Mouse (Mus musculus): ENCODE measurements at regions not wholly inside any gene's neighbourhood (a gene's known extent, or its start where the extent isn't known, plus 50 kb on each side); places are given as distances from the start of the nearest gene placed in this dataset.

DNA sequence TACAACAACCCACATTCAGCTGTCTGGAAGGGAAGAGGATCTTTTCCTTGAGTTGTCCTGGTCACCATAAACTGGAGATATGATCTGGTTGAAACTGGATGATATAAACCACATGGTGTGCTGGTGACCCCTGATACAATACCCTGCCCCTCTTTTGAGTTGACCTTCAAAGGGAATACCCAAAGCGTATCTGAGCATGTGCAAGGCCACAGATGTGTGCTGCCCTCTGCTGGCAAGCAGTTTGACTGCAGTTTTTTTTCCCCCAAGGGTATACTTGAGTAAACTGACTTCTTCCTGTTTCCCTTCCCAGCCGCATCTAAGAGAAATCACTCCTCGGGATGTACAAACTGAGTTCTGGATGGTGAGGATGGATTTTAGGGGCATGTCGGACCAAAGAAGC is 59.1 kb upstream of the Mbip start:
- ATAC-seq (ENCODE audit: extremely low read depth, insufficient number of reproducible peaks, low FRiP score, poor library complexity, severe bottlenecking): peak; percentile 49; the same call in 1 of the 2 replicates

DNA sequence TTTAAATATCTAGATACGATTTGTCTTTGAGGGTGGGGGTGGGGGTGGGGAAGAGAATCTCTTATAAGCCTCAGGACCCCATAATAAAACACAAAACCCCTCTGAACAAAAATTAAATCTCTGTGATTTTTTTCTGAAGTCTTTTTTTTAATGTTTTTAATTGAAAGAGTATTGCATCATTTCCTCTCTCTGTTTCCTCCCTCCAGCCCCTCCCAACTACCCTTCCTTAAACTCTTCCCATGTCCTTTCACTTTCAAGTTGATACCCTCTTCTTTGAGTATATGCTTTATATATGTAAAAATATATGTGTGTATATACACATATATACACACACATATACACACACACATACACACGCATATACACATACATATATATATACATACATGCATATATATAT is 58.6 kb upstream of the Mbip start:
- ATAC-seq (ENCODE audit: extremely low read depth, insufficient number of reproducible peaks, low FRiP score, poor library complexity, severe bottlenecking): no peak

DNA sequence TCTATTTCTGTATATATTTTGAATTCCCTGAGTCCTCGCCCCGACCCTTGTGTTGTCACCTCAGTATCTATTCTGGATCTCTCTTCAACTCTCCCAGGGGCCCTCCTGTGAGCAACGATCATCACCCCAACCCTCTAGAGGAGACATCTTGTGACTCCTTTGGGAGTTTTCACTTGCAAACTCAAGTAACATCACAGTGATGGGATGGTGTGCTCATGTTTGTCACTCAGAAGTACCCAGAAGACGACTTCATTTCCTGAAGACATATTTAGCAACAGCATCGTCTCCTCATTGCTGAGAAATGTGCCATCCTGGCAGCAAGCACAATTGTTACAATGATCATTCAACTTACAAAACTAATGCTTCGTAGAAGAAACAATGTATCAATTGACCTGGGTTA is 57.9 kb upstream of the Mbip start:
- ATAC-seq (ENCODE audit: extremely low read depth, insufficient number of reproducible peaks, low FRiP score, poor library complexity, severe bottlenecking): no peak

DNA sequence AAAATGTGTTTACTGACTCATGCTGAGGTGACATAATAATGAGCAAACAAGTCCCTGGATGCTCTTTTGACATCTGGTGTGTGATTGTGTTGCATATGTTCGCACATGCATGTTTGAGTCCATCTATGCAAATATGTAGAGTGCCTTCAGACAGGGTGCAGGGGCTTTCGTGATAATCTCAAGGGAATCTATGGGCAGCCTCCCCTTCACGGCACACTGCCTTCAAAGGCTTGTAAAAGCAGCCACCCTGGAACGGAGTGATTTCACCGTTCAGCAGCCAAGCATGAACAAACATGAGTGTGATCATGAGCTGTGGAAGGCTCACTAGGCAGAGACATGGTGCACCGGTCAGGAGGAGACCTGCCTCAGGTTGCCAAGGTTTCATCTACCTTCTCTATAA is 57.1 kb upstream of the Mbip start:
- ATAC-seq (ENCODE audit: extremely low read depth, insufficient number of reproducible peaks, low FRiP score, poor library complexity, severe bottlenecking): peak; percentile 73

DNA sequence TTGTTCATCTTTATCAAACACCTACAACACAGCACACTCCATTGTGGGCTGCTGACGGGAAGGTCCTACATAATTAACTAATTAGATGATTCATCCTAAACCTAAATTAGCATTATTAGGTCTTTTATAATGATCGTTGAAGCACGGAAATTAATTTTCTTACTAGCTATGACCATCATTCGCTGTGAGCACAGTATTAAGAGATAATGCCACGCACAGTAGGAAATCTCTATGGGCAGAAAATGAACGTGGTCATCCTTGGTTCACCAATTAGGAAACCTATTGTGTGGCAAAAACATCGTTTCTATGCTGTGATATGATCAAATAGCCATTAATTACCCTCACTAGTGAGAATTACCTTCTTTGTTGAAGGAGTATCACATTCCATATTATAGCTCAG is 56.4 kb upstream of the Mbip start:
- no peak for ATAC-seq (ENCODE audit: extremely low read depth, insufficient number of reproducible peaks, low FRiP score, poor library complexity, severe bottlenecking)

All from neutrophil, adult 5-6 weeks (primary cell).